Mouse (Mus musculus) thymus, adult 2 months (tissue): ENCODE measurements around the gene Gpank1.

Source experiments
- CTCF ChIP-seq: fragments of 200-500 bp; IDR thresholded peaks from 2 replicates; pipeline ENCODE4 v1.5.1; 2012; ENCODE audit warnings: mild to moderate bottlenecking, control low read depth, low read length, moderate library complexity, borderline replicate concordance; ENCODE audit not compliant: control insufficient read depth, poor library complexity, insufficient read depth; ENCODE audit errors: extremely low read depth
- POLR2A ChIP-seq: fragments of 200-500 bp; IDR thresholded peaks from 2 replicates; pipeline ENCODE4 v1.6.1; 2012; ENCODE audit warnings: mild to moderate bottlenecking, low read length, control low read depth, moderate library complexity; ENCODE audit not compliant: control insufficient read depth, poor library complexity, insufficient read depth; ENCODE audit errors: extremely low read depth

GRCm38 (mm10) chr17:35102299-35102698 lies 19.0 kb upstream of the Gpank1 start:
- TF ChIP-seq POLR2A (no peak), CTCF (no peak)
